Mouse (Mus musculus): ENCODE results near the gene Banp. TPM values are rescaled to one million over a fixed set of nuclear protein-coding genes. Genes with fewer than 3 reads are reported as not detected.

Gene Banp
- polyA plus RNA-seq, 1 experiment, result 54.1 TPM

- Histone ChIP-seq H3K27ac (ENCODE audit: insufficient read depth, low read length) (no peak overlapping the region), H3K36me3 (ENCODE audit: control insufficient read depth, insufficient read depth, low read length) (peaks cover 45% of the 10 kb centered on the region), H3K4me3 (ENCODE audit: extremely low read depth, insufficient read depth, insufficient read length) (no peak overlapping the region), H3K27me3 (ENCODE audit: control insufficient read depth, insufficient read depth, low read length) (no peaks in the 10 kb centered on the region), H3K4me1 (ENCODE audit: control insufficient read depth, insufficient read depth, insufficient read length) (no peaks in the 10 kb centered on the region)
- 92% methylated on average over 15 of the region's 15 CpGs for WGBS
- TF ChIP-seq POLR2A (IDR thresholded peaks at IDR 0.05; ENCODE audit: low read depth, low read length) (no peak), CTCF (IDR thresholded peaks at IDR 0.05; ENCODE audit: extremely low read depth, insufficient read depth, insufficient read length, insufficient replicate concordance) (no peak)
- DNase-seq (ENCODE audit: low read depth in 1 of 2, low spot score in 2 of 2), result no peak
These were observed 52.0 kb downstream of the Banp start for GRCm38 (mm10) chr8:122001339-122002115.

- peaks cover 42% of the 10 kb centered on the region for H3K36me3 ChIP-seq (ENCODE audit: control insufficient read depth, insufficient read depth, low read length)
- no peak for DNase-seq (ENCODE audit: low read depth in 1 of 2, low spot score in 2 of 2)
- no peak overlapping the region for H3K27ac ChIP-seq (ENCODE audit: insufficient read depth, low read length)
- no peaks in the 10 kb centered on the region for H3K27me3 ChIP-seq (ENCODE audit: control insufficient read depth, insufficient read depth, low read length)
- H3K4me1 ChIP-seq (ENCODE audit: control insufficient read depth, insufficient read depth, insufficient read length), result no peaks in the 10 kb centered on the region
- TF ChIP-seq POLR2A (IDR thresholded peaks at IDR 0.05; ENCODE audit: low read depth, low read length) (no peak), CTCF (IDR thresholded peaks at IDR 0.05; ENCODE audit: extremely low read depth, insufficient read depth, insufficient read length, insufficient replicate concordance) (no peak)
- no peak overlapping the region for H3K4me3 ChIP-seq (ENCODE audit: extremely low read depth, insufficient read depth, insufficient read length)
- WGBS, result 95% methylated on average over 8 of the region's 8 CpGs
These were observed 54.1 kb downstream of the Banp start for GRCm38 (mm10) chr8:122003646-122004045.

GRCm38 (mm10) chr8:122004131-122004530 is 54.6 kb downstream of the Banp start:
- 89% methylated on average over 5 of the region's 5 CpGs for WGBS
- no peak overlapping the region for H3K4me3 ChIP-seq (ENCODE audit: extremely low read depth, insufficient read depth, insufficient read length)
- no peaks in the 10 kb centered on the region for H3K27me3 ChIP-seq (ENCODE audit: control insufficient read depth, insufficient read depth, low read length)
- DNase-seq (ENCODE audit: low read depth in 1 of 2, low spot score in 2 of 2), result no peak
- H3K36me3 ChIP-seq (ENCODE audit: control insufficient read depth, insufficient read depth, low read length), result peaks cover 44% of the 10 kb centered on the region
- no peaks in the 10 kb centered on the region for H3K4me1 ChIP-seq (ENCODE audit: control insufficient read depth, insufficient read depth, insufficient read length)
- H3K27ac ChIP-seq (ENCODE audit: insufficient read depth, low read length), result no peak overlapping the region
- TF ChIP-seq POLR2A (IDR thresholded peaks at IDR 0.05; ENCODE audit: low read depth, low read length), result no peak
- no peak for TF ChIP-seq CTCF (IDR thresholded peaks at IDR 0.05; ENCODE audit: extremely low read depth, insufficient read depth, insufficient read length, insufficient replicate concordance)

GRCm38 (mm10) chr8:122005422-122006204 is 56.1 kb downstream of the Banp start:
- 94% methylated on average over 25 of the region's 25 CpGs for WGBS
- TF ChIP-seq CTCF (IDR thresholded peaks at IDR 0.05; ENCODE audit: extremely low read depth, insufficient read depth, insufficient read length, insufficient replicate concordance), result no peak
- no peak for TF ChIP-seq POLR2A (IDR thresholded peaks at IDR 0.05; ENCODE audit: low read depth, low read length)
- peaks cover 49% of the 10 kb centered on the region for H3K36me3 ChIP-seq (ENCODE audit: control insufficient read depth, insufficient read depth, low read length)
- H3K27me3 ChIP-seq (ENCODE audit: control insufficient read depth, insufficient read depth, low read length), result no peaks in the 10 kb centered on the region
- DNase-seq (ENCODE audit: low read depth in 1 of 2, low spot score in 2 of 2), result no peak
- no peak overlapping the region for H3K4me3 ChIP-seq (ENCODE audit: extremely low read depth, insufficient read depth, insufficient read length)
- H3K27ac ChIP-seq (ENCODE audit: insufficient read depth, low read length), result no peak overlapping the region
- H3K4me1 ChIP-seq (ENCODE audit: control insufficient read depth, insufficient read depth, insufficient read length), result no peaks in the 10 kb centered on the region

- H3K27me3 ChIP-seq (ENCODE audit: control insufficient read depth, insufficient read depth, low read length), result no peaks in the 10 kb centered on the region
- no peak for DNase-seq (ENCODE audit: low read depth in 1 of 2, low spot score in 2 of 2)
- no peak overlapping the region for H3K4me3 ChIP-seq (ENCODE audit: extremely low read depth, insufficient read depth, insufficient read length)
- no peaks in the 10 kb centered on the region for H3K4me1 ChIP-seq (ENCODE audit: control insufficient read depth, insufficient read depth, insufficient read length)
- no peak overlapping the region for H3K27ac ChIP-seq (ENCODE audit: insufficient read depth, low read length)
- peaks cover 43% of the 10 kb centered on the region for H3K36me3 ChIP-seq (ENCODE audit: control insufficient read depth, insufficient read depth, low read length)
- TF ChIP-seq CTCF (IDR thresholded peaks at IDR 0.05; ENCODE audit: extremely low read depth, insufficient read depth, insufficient read length, insufficient replicate concordance) (no peak), POLR2A (IDR thresholded peaks at IDR 0.05; ENCODE audit: low read depth, low read length) (no peak)
- whole genome bisulfite sequencing, result 81% methylated on average over 13 of the region's 13 CpGs
These were observed 57.3 kb downstream of the Banp start for GRCm38 (mm10) chr8:122006688-122007484.

- no peaks in the 10 kb centered on the region for H3K27me3 ChIP-seq (ENCODE audit: control insufficient read depth, insufficient read depth, low read length)
- no peaks in the 10 kb centered on the region for H3K4me1 ChIP-seq (ENCODE audit: control insufficient read depth, insufficient read depth, insufficient read length)
- peaks cover 38% of the 10 kb centered on the region for H3K36me3 ChIP-seq (ENCODE audit: control insufficient read depth, insufficient read depth, low read length)
- H3K27ac ChIP-seq (ENCODE audit: insufficient read depth, low read length), result no peak overlapping the region
- no peak for DNase-seq (ENCODE audit: low read depth in 1 of 2, low spot score in 2 of 2)
- H3K4me3 ChIP-seq (ENCODE audit: extremely low read depth, insufficient read depth, insufficient read length), result no peak overlapping the region
- 40% methylated on average over 5 of the region's 5 CpGs for WGBS
- TF ChIP-seq CTCF (IDR thresholded peaks at IDR 0.05; ENCODE audit: extremely low read depth, insufficient read depth, insufficient read length, insufficient replicate concordance), result no peak
- no peak for TF ChIP-seq POLR2A (IDR thresholded peaks at IDR 0.05; ENCODE audit: low read depth, low read length)
These were observed 58.8 kb downstream of the Banp start for GRCm38 (mm10) chr8:122008395-122008794.
